Mouse (Mus musculus) lung, embryonic 16.5 days (tissue): ENCODE data around the gene Tmc8. TPM values are rescaled to one million over a fixed set of nuclear protein-coding genes. Genes with fewer than 3 reads are reported as not detected.

Experiments
- polyA plus RNA-seq: library from polyadenylated mRNA; unstranded; fragments of >200 nt; fragmentation: Nextera tagmentation; extraction: Ambion mirVana; gene quantifications from 2 replicates; pipeline ENCODE4 v1.2.1, GENCODE M21; 2015

Gene Tmc8
- polyA plus RNA-seq, 1 experiment from 2014 or later, result 4.0 TPM

Other genes starting within 250 kb of the Tmc8 start
- 8.6 and 9.3 TPM in 2 replicates for gene Tnrc6c, start 127.8 kb upstream of the Tmc8 start, polyA plus RNA-seq
- gene Tmc6, start 122 bp downstream of the Tmc8 start, polyA plus RNA-seq, result 23.6 and 26.0 TPM in 2 replicates
- 0.14 and 1.4 TPM in 2 replicates for gene 6030468B19Rik, start 15.6 kb downstream of the Tmc8 start, polyA plus RNA-seq
- 0.13 and 0.14 TPM in 2 replicates for gene Gm20708, start 27.6 kb downstream of the Tmc8 start, polyA plus RNA-seq
- gene Syngr2, start 27.6 kb downstream of the Tmc8 start, polyA plus RNA-seq, result 79.5 and 87.7 TPM in 2 replicates
- 4.9 and 5.4 TPM in 2 replicates for gene Afmid, start 43.8 kb downstream of the Tmc8 start, polyA plus RNA-seq
- gene Tk1, start 44.0 kb downstream of the Tmc8 start, polyA plus RNA-seq, result 130 and 131 TPM in 2 replicates
- 312 and 336 TPM in 2 replicates for gene Birc5, start 67.2 kb downstream of the Tmc8 start, polyA plus RNA-seq
- gene Tmem235, start 78.7 kb downstream of the Tmc8 start, polyA plus RNA-seq, result not detected in 2 replicates
- gene Tha1, start 91.4 kb downstream of the Tmc8 start, polyA plus RNA-seq, result 4.6 and 5.0 TPM in 2 replicates
- 12.5 and 13.2 TPM in 2 replicates for gene Socs3, start 188.0 kb downstream of the Tmc8 start, polyA plus RNA-seq
- 41.8 and 44.8 TPM in 2 replicates for gene Pgs1, start 204.2 kb downstream of the Tmc8 start, polyA plus RNA-seq